Mouse (Mus musculus) heart, embryonic 10.5 days (tissue): ENCODE results near the gene Tor2a. TPM values are rescaled to one million over a fixed set of nuclear protein-coding genes. Genes with fewer than 3 reads are reported as not detected.

ENCODE experiments used
- DNase-seq: peaks from one replicate; pipeline ENCODE4 v3.0.0-alpha.2; 2017; ENCODE audit warnings: low spot score
- H3K27ac ChIP-seq: fragments of 300-500 bp; sonication (generic); 2 replicates; pipeline ENCODE4 v1.5.1; 2016; ENCODE audit warnings: mild to moderate bottlenecking
- H3K27me3 ChIP-seq: fragments of 300-500 bp; sonication (generic); 2 replicates; pipeline ENCODE4 v1.6.1; 2016; ENCODE audit warnings: mild to moderate bottlenecking; ENCODE audit not compliant: poor library complexity, insufficient read depth, severe bottlenecking
- H3K36me3 ChIP-seq: fragments of 300-500 bp; sonication (generic); 2 replicates; pipeline ENCODE4 v1.6.1; 2016; ENCODE audit warnings: mild to moderate bottlenecking, moderate library complexity
- H3K4me1 ChIP-seq: fragments of 300-500 bp; sonication (generic); 2 replicates; pipeline ENCODE4 v1.6.1; 2016; ENCODE audit warnings: mild to moderate bottlenecking
- H3K4me3 ChIP-seq: fragments of 300-500 bp; sonication (generic); 2 replicates; pipeline ENCODE4 v1.5.1; 2016; ENCODE audit warnings: mild to moderate bottlenecking, moderate library complexity
- H3K9me3 ChIP-seq: fragments of 300-500 bp; sonication (generic); 2 replicates; pipeline ENCODE4 v1.6.1; 2016; ENCODE audit warnings: mild to moderate bottlenecking, moderate library complexity
- WGBS: fragments of 180-500 bp; shearing (Covaris S2); methylation state at CpG from one replicate; pipeline ENCODE4 v1.1.7; 2016; 5-methylcytosine and 5-hydroxymethylcytosine counted together
- polyA plus RNA-seq: library from polyadenylated mRNA; unstranded; fragments of >200 nt; fragmentation: Nextera tagmentation; extraction: Ambion mirVana; gene quantifications from 2 replicates; pipeline ENCODE4 v1.2.1, GENCODE M21; 2016

Gene Tor2a
- polyA plus RNA-seq, 1 experiment from 2014 or later = 57.2 TPM

GRCm38 (mm10) chr2:32734933-32735332 lies 22.1 kb upstream of the Tor2a start:
- Histone ChIP-seq H3K4me1 (peaks cover 63% of the 10 kb centered on the region), H3K27me3 (peaks cover 15% of the 10 kb centered on the region), H3K36me3 (peaks cover 7% of the 10 kb centered on the region; the same call in 1 of the 2 replicates), H3K27ac (peak overlapping the region; percentile 43), H3K4me3 (no peak overlapping the region), H3K9me3 (no peaks in the 10 kb centered on the region)
- DNase-seq = no peak
- 41% methylated on average over 4 of the region's 4 CpGs for WGBS

DNA sequence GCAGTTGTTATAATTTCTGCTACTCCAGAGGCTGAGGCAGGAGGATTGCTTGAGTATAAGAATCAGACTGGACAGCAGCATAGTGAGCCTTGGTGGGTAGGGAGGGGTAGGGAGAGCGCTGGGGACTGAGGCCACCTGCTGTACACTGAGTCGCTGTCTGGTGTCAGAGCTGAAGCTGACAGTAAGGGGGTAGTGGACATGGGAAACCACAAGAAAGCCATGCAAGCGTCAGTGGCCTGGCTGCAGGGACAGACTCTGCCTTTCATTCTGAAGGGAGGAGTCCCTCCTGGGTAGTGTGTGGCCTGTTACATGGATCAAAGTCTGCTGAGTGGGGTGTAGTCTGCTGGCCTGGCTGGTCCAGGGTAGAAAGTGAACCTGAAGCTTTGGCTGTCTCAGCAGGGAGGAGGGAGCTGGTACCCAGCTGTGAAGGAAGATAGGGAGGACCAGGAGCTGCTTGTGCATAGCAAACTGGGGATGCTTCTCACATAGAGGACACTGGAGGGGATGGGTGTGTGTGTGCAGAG lies 20.7 kb upstream of the Tor2a start:
- peaks cover 58% of the 10 kb centered on the region for H3K4me1 ChIP-seq
- H3K4me3 ChIP-seq = no peak overlapping the region
- no peak for DNase-seq
- H3K27me3 ChIP-seq = peaks cover 29% of the 10 kb centered on the region
- 46% methylated on average over 3 of the region's 3 CpGs for WGBS
- no peaks in the 10 kb centered on the region for H3K9me3 ChIP-seq
- peaks cover 8% of the 10 kb centered on the region; the same call in 1 of the 2 replicates for H3K36me3 ChIP-seq
- H3K27ac ChIP-seq = peak overlapping the region; percentile 6; the same call in 1 of the 2 replicates

DNA sequence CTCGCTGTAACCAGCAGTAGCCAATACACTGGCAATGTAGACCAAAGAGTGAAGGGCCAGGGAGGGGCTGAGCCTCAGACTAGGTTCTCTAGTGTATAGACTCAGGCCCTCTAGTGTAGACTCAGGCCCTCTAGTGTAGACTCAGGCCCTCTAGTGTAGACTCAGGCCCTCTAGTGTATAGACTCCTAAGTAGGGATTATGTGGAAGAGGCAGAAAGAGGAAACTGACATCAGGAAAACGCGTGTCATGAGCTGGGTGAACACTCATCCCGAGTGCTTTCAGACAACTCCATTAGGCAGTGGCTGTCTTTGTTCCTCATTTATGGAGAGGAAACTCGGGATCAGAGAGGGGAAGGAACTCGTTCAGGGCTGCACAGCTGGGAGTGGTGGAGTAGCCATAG lies 20.0 kb upstream of the Tor2a start:
- peaks cover 10% of the 10 kb centered on the region; the same call in 1 of the 2 replicates for H3K36me3 ChIP-seq
- WGBS = 54% methylated on average over 6 of the region's 6 CpGs
- H3K4me1 ChIP-seq = peaks cover 59% of the 10 kb centered on the region
- H3K4me3 ChIP-seq = no peak overlapping the region
- H3K27me3 ChIP-seq = peaks cover 33% of the 10 kb centered on the region
- no peaks in the 10 kb centered on the region for H3K9me3 ChIP-seq
- H3K27ac ChIP-seq = peak overlapping the region; percentile 6; the same call in 1 of the 2 replicates
- no peak for DNase-seq

GRCm38 (mm10) chr2:32739311-32739710 lies 17.7 kb upstream of the Tor2a start:
- peaks cover 52% of the 10 kb centered on the region for H3K4me1 ChIP-seq
- H3K36me3 ChIP-seq = peaks cover 10% of the 10 kb centered on the region; the same call in 1 of the 2 replicates
- H3K9me3 ChIP-seq = no peaks in the 10 kb centered on the region
- H3K27me3 ChIP-seq = peaks cover 54% of the 10 kb centered on the region
- DNase-seq = no peak
- no peak overlapping the region for H3K4me3 ChIP-seq
- 71% methylated on average over 4 of the region's 4 CpGs for WGBS
- no peak overlapping the region for H3K27ac ChIP-seq

DNA sequence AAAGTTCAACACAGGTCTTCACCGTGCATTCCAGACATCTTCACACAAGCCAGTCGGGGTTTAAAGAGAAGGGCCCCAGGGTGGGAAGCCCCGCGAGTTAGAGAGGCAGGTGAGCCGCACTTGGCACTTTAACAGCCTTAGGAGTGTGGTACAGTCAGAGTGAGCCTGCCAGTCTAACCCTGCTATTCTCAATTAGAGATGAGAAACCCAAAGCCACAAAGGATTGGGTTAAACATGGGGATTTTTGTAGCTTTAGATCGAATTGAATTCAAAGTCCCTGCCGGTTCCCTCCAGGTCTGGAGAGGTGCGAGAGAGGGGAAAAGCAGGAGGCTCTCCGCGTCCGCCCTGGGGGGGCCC lies 16.1 kb upstream of the Tor2a start, which contains the start of gene 6330409D20Rik:
TSS of gene 6330409D20Rik (minus strand) at position 101 of the 357 bp plus-strand sequence.
- DNase-seq = no peak
- whole genome bisulfite sequencing = 10% methylated on average over 11 of the region's 11 CpGs
- Histone ChIP-seq H3K36me3 (peaks cover 23% of the 10 kb centered on the region; the same call in 1 of the 2 replicates), H3K4me1 (peaks cover 37% of the 10 kb centered on the region), H3K9me3 (no peaks in the 10 kb centered on the region), H3K27ac (peak within 1 kb of the TSS; percentile 82), H3K4me3 (peak within 1 kb of the TSS; percentile 64), H3K27me3 (peaks cover 66% of the 10 kb centered on the region)

GRCm38 (mm10) chr2:32741273-32742172 lies 15.5 kb upstream of the Tor2a start:
- WGBS = 5% methylated on average over 47 of the region's 58 CpGs
- no peak for DNase-seq
- H3K27me3 ChIP-seq = peaks cover 70% of the 10 kb centered on the region
- peaks cover 29% of the 10 kb centered on the region for H3K36me3 ChIP-seq
- no peaks in the 10 kb centered on the region for H3K9me3 ChIP-seq
- peak overlapping the region; percentile 82 for H3K27ac ChIP-seq
- peaks cover 33% of the 10 kb centered on the region for H3K4me1 ChIP-seq
- peak overlapping the region; percentile 64 for H3K4me3 ChIP-seq

GRCm38 (mm10) chr2:32742173-32742531 lies 14.9 kb upstream of the Tor2a start:
- H3K4me3 ChIP-seq = peak overlapping the region; percentile 64
- peaks cover 27% of the 10 kb centered on the region for H3K4me1 ChIP-seq
- H3K9me3 ChIP-seq = no peaks in the 10 kb centered on the region
- H3K27me3 ChIP-seq = peaks cover 70% of the 10 kb centered on the region
- WGBS = 8% methylated on average over 18 of the region's 18 CpGs
- peak overlapping the region; percentile 82; the same call in 1 of the 2 replicates for H3K27ac ChIP-seq
- peaks cover 34% of the 10 kb centered on the region for H3K36me3 ChIP-seq
- no peak for DNase-seq

DNA sequence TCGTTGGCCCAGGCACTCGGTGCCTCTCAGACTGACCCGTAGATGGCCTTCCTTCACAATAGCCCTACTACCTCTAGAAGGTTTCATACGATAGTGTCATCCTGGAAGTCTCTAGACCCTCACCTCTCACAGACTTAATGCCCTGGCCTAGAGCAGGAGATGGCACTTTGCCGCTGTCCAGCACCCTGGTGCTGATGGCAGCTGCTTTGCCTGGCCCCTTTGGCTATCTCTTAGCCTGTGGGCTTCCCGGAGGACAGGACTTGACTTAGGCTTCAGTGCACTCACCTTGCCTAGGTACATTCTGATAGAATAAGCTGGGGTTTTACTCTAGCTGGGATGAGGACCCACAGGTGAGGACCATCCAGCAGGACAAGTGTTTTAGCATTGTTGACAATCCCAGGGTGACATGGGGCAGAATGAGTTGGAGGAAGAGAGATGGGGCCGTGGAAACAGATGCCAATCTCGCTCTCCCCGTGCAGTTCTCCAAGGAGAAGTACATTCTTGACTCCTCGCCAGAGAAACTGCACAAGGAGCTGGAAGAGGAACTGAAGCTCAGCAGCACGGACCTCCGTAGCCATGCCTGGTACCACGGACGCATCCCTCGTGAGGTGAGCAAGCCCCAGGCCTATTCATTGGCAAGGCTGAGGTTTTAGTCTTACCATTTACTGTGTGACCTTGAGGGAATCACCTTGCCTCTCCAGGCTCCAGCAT lies 12.6 kb upstream of the Tor2a start:
- Histone ChIP-seq H3K27ac (no peak overlapping the region), H3K27me3 (peaks cover 67% of the 10 kb centered on the region), H3K36me3 (peaks cover 40% of the 10 kb centered on the region), H3K4me1 (peaks cover 24% of the 10 kb centered on the region), H3K4me3 (no peak overlapping the region), H3K9me3 (no peaks in the 10 kb centered on the region)
- WGBS = 72% methylated on average over 15 of the region's 15 CpGs
- DNase-seq = no peak

DNA sequence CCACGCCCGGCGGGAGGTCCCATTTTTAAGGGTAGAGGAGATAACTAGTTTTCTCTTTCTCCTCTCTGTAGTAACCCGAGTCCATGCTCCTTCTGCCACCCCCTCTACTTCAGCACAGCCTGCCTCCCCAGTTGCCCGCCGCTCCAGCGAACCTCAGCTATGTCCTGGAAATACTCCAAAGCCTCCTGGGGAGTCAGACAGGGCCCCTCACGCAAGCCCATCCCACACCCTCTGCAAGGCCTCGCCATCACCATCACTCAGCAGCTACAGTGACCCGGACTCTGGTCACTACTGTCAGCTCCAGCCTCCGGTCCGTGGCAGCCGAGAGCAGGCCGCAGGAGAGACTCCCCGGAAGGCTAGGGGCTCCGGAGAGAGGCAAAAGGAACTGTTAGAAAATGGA lies 8.0 kb upstream of the Tor2a start:
- H3K36me3 ChIP-seq = peaks cover 65% of the 10 kb centered on the region
- no peak overlapping the region for H3K4me3 ChIP-seq
- peaks cover 29% of the 10 kb centered on the region for H3K27me3 ChIP-seq
- H3K9me3 ChIP-seq = no peaks in the 10 kb centered on the region
- 84% methylated on average over 16 of the region's 16 CpGs for WGBS
- H3K27ac ChIP-seq = no peak overlapping the region
- DNase-seq = no peak
- H3K4me1 ChIP-seq = peaks cover 21% of the 10 kb centered on the region

GRCm38 (mm10) chr2:32750199-32750598 lies 6.8 kb upstream of the Tor2a start:
- no peaks in the 10 kb centered on the region for H3K9me3 ChIP-seq
- H3K27ac ChIP-seq = no peak overlapping the region
- no peak for DNase-seq
- WGBS = 68% methylated on average over 7 of the region's 7 CpGs
- peaks cover 33% of the 10 kb centered on the region for H3K27me3 ChIP-seq
- H3K4me1 ChIP-seq = peaks cover 21% of the 10 kb centered on the region
- peaks cover 69% of the 10 kb centered on the region for H3K36me3 ChIP-seq
- H3K4me3 ChIP-seq = no peak overlapping the region

DNA sequence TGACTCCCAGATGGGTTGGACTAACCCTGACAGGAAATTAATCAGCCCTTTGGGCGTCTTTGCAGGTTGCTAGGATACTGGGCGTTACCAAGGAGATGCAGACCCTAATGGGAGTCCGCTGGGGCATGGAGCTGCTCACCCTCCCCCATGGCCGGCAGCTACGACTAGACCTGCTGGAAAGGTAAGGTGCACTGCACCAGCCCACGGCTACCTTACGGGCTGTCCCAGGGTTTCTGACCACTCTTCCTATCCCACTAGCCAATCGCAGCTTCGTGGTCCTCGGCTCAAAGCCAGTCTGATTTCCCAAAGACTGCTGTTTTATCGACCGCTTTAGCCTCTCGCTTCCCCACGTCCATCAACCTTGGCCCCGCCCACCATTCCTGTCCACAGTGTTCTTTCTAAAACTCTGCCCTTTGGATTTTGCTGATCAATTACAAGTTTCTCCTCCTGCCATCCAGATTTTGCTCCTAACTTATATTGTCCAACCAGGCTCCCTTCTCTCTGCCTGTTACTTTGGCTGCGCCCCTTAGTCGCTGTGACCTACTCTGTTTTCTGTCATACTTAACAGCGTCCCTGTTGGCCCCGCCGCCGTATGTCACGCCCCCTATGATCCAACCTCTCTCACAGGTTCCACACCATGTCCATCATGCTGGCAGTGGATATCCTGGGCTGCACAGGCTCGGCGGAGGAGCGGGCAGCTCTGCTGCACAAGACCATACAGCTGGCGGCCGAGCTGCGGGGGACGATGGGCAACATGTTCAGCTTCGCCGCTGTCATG lies 6.0 kb upstream of the Tor2a start:
- DNase-seq = peak; percentile 92
- H3K27me3 ChIP-seq = peaks cover 24% of the 10 kb centered on the region
- H3K4me1 ChIP-seq = peaks cover 21% of the 10 kb centered on the region
- peaks cover 60% of the 10 kb centered on the region for H3K36me3 ChIP-seq
- 9% methylated on average over 31 of the region's 31 CpGs for WGBS
- H3K4me3 ChIP-seq = peak overlapping the region; percentile 60
- peak overlapping the region; percentile 60 for H3K27ac ChIP-seq
- no peaks in the 10 kb centered on the region for H3K9me3 ChIP-seq

DNA sequence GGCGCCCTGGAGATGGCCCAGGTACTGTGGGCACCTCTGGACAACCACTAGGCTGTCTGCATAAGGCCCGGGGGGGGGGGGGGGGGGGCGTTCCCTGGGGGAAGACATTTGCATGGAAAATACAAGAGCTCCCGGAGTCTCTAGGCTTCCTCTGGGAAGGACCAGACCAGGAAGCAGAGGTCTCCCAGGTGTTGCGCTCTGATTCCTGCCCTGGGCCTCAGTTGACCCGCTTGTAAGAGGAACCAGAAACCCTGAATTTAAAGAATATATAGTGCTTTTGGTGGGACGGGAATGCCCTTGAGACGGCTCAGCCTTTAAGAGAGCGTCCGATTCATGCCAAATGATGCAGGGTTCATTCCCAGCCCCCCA lies 5.4 kb upstream of the Tor2a start:
- no peak for DNase-seq
- peak overlapping the region; percentile 60 for H3K27ac ChIP-seq
- H3K27me3 ChIP-seq = peaks cover 19% of the 10 kb centered on the region
- H3K4me1 ChIP-seq = peaks cover 21% of the 10 kb centered on the region
- 35% methylated on average over 9 of the region's 10 CpGs for WGBS
- peak overlapping the region; percentile 60 for H3K4me3 ChIP-seq
- H3K9me3 ChIP-seq = no peaks in the 10 kb centered on the region
- H3K36me3 ChIP-seq = peaks cover 54% of the 10 kb centered on the region
